Mouse (Mus musculus) cerebellum, postnatal 4 days (tissue): ENCODE measurements around the gene Maml2.

Experiments
- DNase-seq, 2 experiments: peaks; one replicate each; pipeline ENCODE4 v3.0.0; 2022; ENCODE audit warnings: low spot score in 2 of 2, mixed read lengths in 1 of 2

Gene Maml2

GRCm38 (mm10) chr9:13309807-13310206, 12.1 kb downstream of the Maml2 start:
- DNase-seq = no peak

- DNase-seq = no peak
These were observed 12.5 kb downstream of the Maml2 start for GRCm38 (mm10) chr9:13310236-13310635.

- no peak for DNase-seq
These were observed 13.3 kb downstream of the Maml2 start for GRCm38 (mm10) chr9:13311094-13311493.

- DNase-seq = no peak
These were observed 16.2 kb downstream of the Maml2 start for GRCm38 (mm10) chr9:13313923-13314322.

- DNase-seq = no peak
These were observed 16.8 kb downstream of the Maml2 start for GRCm38 (mm10) chr9:13314577-13315004.

GRCm38 (mm10) chr9:13315393-13315792, 17.6 kb downstream of the Maml2 start:
- DNase-seq = no peak

- no peak for DNase-seq
These were observed 21.8 kb downstream of the Maml2 start for GRCm38 (mm10) chr9:13319566-13319965.

- no peak for DNase-seq
These were observed 23.1 kb downstream of the Maml2 start for GRCm38 (mm10) chr9:13320800-13321364.

- no peak for DNase-seq
These were observed 25.3 kb downstream of the Maml2 start for GRCm38 (mm10) chr9:13323074-13323473.

- no peak for DNase-seq
These were observed 25.9 kb downstream of the Maml2 start for GRCm38 (mm10) chr9:13323612-13324011.

GRCm38 (mm10) chr9:13414230-13414766, 116.5 kb downstream of the Maml2 start:
- DNase-seq = no peak

GRCm38 (mm10) chr9:13425031-13425940, 127.5 kb downstream of the Maml2 start:
- DNase-seq = peak; percentile 23 to 57

- DNase-seq = no peak
These were observed 131.8 kb downstream of the Maml2 start for GRCm38 (mm10) chr9:13429477-13430125.

GRCm38 (mm10) chr9:13430302-13430701, 132.5 kb downstream of the Maml2 start:
- DNase-seq = no peak

- DNase-seq = no peak
These were observed 133.0 kb downstream of the Maml2 start for GRCm38 (mm10) chr9:13430744-13431143.

- DNase-seq = no peak
These were observed 133.9 kb downstream of the Maml2 start for GRCm38 (mm10) chr9:13431646-13432045.

- DNase-seq = no peak
These were observed 135.8 kb downstream of the Maml2 start for GRCm38 (mm10) chr9:13433501-13434090.

- no peak for DNase-seq
These were observed 143.2 kb downstream of the Maml2 start for GRCm38 (mm10) chr9:13440911-13441310.

- DNase-seq = no peak
These were observed 144.4 kb downstream of the Maml2 start for GRCm38 (mm10) chr9:13442012-13442735.

- DNase-seq = no peak
These were observed 145.9 kb downstream of the Maml2 start for GRCm38 (mm10) chr9:13443484-13444211.

- DNase-seq = no peak
These were observed 148.5 kb downstream of the Maml2 start for GRCm38 (mm10) chr9:13446236-13446635.
